8 mouse cellular contexts compared by ENCODE assay signal in genomic region chr8:122870377-122870863, GRCm38 (mm10). TPM values are rescaled to one million over a fixed set of nuclear protein-coding genes. Genes with fewer than 3 reads are reported as not detected.
DNase-seq lines count a peak whose midpoint lies in the region; ATAC-seq and TF ChIP-seq lines count a peak whose summit lies in the region.

No protein-coding gene starts in this region.

- no peak for DNase-seq in midbrain, embryonic 11.5 days (ENCODE audit: low spot score, missing footprints)
- DNase-seq in cerebellum, postnatal 10 days: peak; percentile 72
- DNase-seq in heart, postnatal 25 days (ENCODE audit: low spot score): peak; percentile 19
- peak; percentile 68 for DNase-seq in spleen, adult 12 weeks (ENCODE audit: low spot score)
- DNase-seq in left cerebral cortex, postnatal 14 days (ENCODE audit: low spot score in 2 of 2): no peak
- no peak for DNase-seq in layer of hippocampus, adult 2 months (ENCODE audit: low spot score in 2 of 2)

- intact Hi-C loops in heart, postnatal 25 days (cut with DNase I): no loop called here
- intact Hi-C loops in left cerebral cortex, postnatal 14 days (cut with DNase I): no loop called here

- no peaks in the 10 kb centered on the region for H3K36me3 ChIP-seq in midbrain, embryonic 11.5 days (ENCODE audit: control insufficient read depth, insufficient read depth, low read length)
- H3K36me3 ChIP-seq in midbrain, embryonic 13.5 days: no peaks in the 10 kb centered on the region
- no peaks in the 10 kb centered on the region for H3K36me3 ChIP-seq in liver, embryonic 15.5 days (replicated peaks)

- no peak overlapping the region for H3K9ac ChIP-seq in midbrain, embryonic 11.5 days (ENCODE audit: low read length)
- H3K9ac ChIP-seq in midbrain, embryonic 13.5 days (replicated peaks): no peak overlapping the region
- no peak overlapping the region for H3K9ac ChIP-seq in liver, embryonic 15.5 days

- no peaks in the 10 kb centered on the region for H3K27me3 ChIP-seq in midbrain, embryonic 11.5 days (ENCODE audit: control insufficient read depth, insufficient read depth, low read length)
- H3K27me3 ChIP-seq in midbrain, embryonic 13.5 days: no peaks in the 10 kb centered on the region
- peaks cover 12% of the 10 kb centered on the region for H3K27me3 ChIP-seq in liver, embryonic 15.5 days

- no peak for TF ChIP-seq CTCF in layer of hippocampus, adult 2 months (conservative IDR thresholded peaks at IDR 0.05)

- WGBS in midbrain, embryonic 11.5 days: 10% methylated on average over 31 of the region's 31 CpGs
- 11% methylated on average over 31 of the region's 31 CpGs for WGBS in midbrain, embryonic 13.5 days
- WGBS in liver, embryonic 15.5 days (ENCODE audit: insufficient replicate concordance): 11% methylated on average over 31 of the region's 31 CpGs

- ATAC-seq in midbrain, embryonic 11.5 days (ENCODE audit: low FRiP score): no peak
- ATAC-seq in midbrain, embryonic 13.5 days: no peak
- ATAC-seq in liver, embryonic 15.5 days (ENCODE audit: insufficient read depth): no peak

- H3K27ac ChIP-seq in midbrain, embryonic 11.5 days (ENCODE audit: low read depth, low read length): no peak overlapping the region
- no peak overlapping the region for H3K27ac ChIP-seq in midbrain, embryonic 13.5 days
- no peak overlapping the region for H3K27ac ChIP-seq in liver, embryonic 15.5 days (replicated peaks)
- H3K27ac ChIP-seq in layer of hippocampus, adult 2 months: no peak overlapping the region

- no peak overlapping the region for H3K4me3 ChIP-seq in midbrain, embryonic 11.5 days (ENCODE audit: low read depth, low read length)
- H3K4me3 ChIP-seq in midbrain, embryonic 13.5 days (replicated peaks): no peak overlapping the region
- H3K4me3 ChIP-seq in liver, embryonic 15.5 days (replicated peaks): peak overlapping the region; percentile 45
- no peak overlapping the region; the same call in 1 of the 2 replicates for H3K4me3 ChIP-seq in layer of hippocampus, adult 2 months

- H3K4me1 ChIP-seq in midbrain, embryonic 11.5 days (ENCODE audit: control insufficient read depth, insufficient read depth, low read length): no peaks in the 10 kb centered on the region
- H3K4me1 ChIP-seq in midbrain, embryonic 13.5 days (replicated peaks): no peaks in the 10 kb centered on the region
- H3K4me1 ChIP-seq in liver, embryonic 15.5 days (replicated peaks): peaks cover 20% of the 10 kb centered on the region

- peak overlapping the region; percentile 30 for H3K4me2 ChIP-seq in midbrain, embryonic 11.5 days
- no peak overlapping the region for H3K4me2 ChIP-seq in midbrain, embryonic 13.5 days (replicated peaks)
- H3K4me2 ChIP-seq in liver, embryonic 15.5 days: peak overlapping the region; percentile 69

- no peaks in the 10 kb centered on the region; the same call in 1 of the 2 replicates for H3K9me3 ChIP-seq in midbrain, embryonic 11.5 days (ENCODE audit: control insufficient read depth, low read length)
- H3K9me3 ChIP-seq in midbrain, embryonic 13.5 days: peaks cover 4% of the 10 kb centered on the region
- no peaks in the 10 kb centered on the region for H3K9me3 ChIP-seq in liver, embryonic 15.5 days (replicated peaks)

RNA-seq across cellular contexts. Expression of gene Cdh15, which starts 22.7 kb away (rescaled TPM):
- polyA plus RNA-seq in midbrain, embryonic 11.5 days (2014; fragmentation: Nextera tagmentation; extraction: Ambion mirVana): 0.47 and 0.59 TPM in 2 replicates
- polyA plus RNA-seq in midbrain, embryonic 13.5 days (2015; fragmentation: Nextera tagmentation; extraction: Ambion mirVana): 1.00 and 1.1 TPM in 2 replicates
- total RNA-seq in heart, postnatal 25 days (2021): not detected
- polyA plus RNA-seq in liver, embryonic 15.5 days (2015; fragmentation: Nextera tagmentation; extraction: Ambion mirVana): 0.67 and 0.85 TPM in 2 replicates
- total RNA-seq in left cerebral cortex, postnatal 14 days (2021): 1 to 10 TPM; 1.1 TPM
- under 1 TPM; 0.93 to 1.00 TPM for total RNA-seq in layer of hippocampus, adult 2 months (2021)

Comparison
In these comparisons a context has a peak if more than half of its experiments do, and no peak if none do; other contexts are left out.
1. DNase-seq: peak in cerebellum, postnatal 10 days (2 of 2), heart, postnatal 25 days (single experiment) and spleen, adult 12 weeks (single experiment); none in midbrain, embryonic 11.5 days (single experiment), left cerebral cortex, postnatal 14 days (0 of 2) and layer of hippocampus, adult 2 months (0 of 2).